Mouse (Mus musculus) kidney, adult 2 months (tissue): ENCODE data around the gene C2cd4d.

Experiments used
- CTCF ChIP-seq: fragments of 200-500 bp; conservative IDR thresholded peaks from 2 replicates; pipeline ENCODE4 v1.5.1; 2011; ENCODE audit warnings: low read depth, mild to moderate bottlenecking, control low read depth, low read length, moderate library complexity, mixed read lengths; ENCODE audit not compliant: insufficient read depth, insufficient read length
- POLR2A ChIP-seq: fragments of 200-500 bp; IDR thresholded peaks from one replicate; pipeline ENCODE4 v1.6.1; 2011; ENCODE audit warnings: low read depth, low read length, control low read depth

- TF ChIP-seq POLR2A, result no peak
- TF ChIP-seq CTCF, result no peak
These were observed at the start of gene C2cd4d for GRCm38 (mm10) chr3:94362138-94362537.
